Mouse (Mus musculus): ENCODE data around the gene Zscan20. TPM values are rescaled to one million over a fixed set of nuclear protein-coding genes. Genes with fewer than 3 reads are reported as not detected.
"Not testable (repeated sequence)": the region's sequence is repeated elsewhere in the genome, so short reads cannot be mapped to it uniquely, and the experiment has no call there.

Gene Zscan20
- total and polyA plus RNA-seq, 3 experiments: 3.2 to 6.3 (median 6.1) TPM

- H3K36me3 ChIP-seq (replicated peaks): no peaks in the 10 kb centered on the region
- H3K9me3 ChIP-seq (replicated peaks): peaks cover 13% of the 10 kb centered on the region
- H3K4me1 ChIP-seq (ENCODE audit: insufficient read depth, low read depth, low read length): no peaks in the 10 kb centered on the region
- no peak for TF ChIP-seq POLR2AphosphoS5 (IDR thresholded peaks at IDR 0.05; ENCODE audit: insufficient replicate concordance, low read depth, low read length)
- H3K27me3 ChIP-seq (ENCODE audit: insufficient read depth, low read length): no peaks in the 10 kb centered on the region
- H3K4me3 ChIP-seq (ENCODE audit: low read depth, low read length): no peak overlapping the region
- no peak for ATAC-seq (ENCODE audit: extremely low read depth, insufficient number of reproducible peaks, low FRiP score, poor library complexity, severe bottlenecking)
- DNase-seq (ENCODE audit: low spot score): no peak
Observed at GRCm38 (mm10) chr4:128575811-128576210, 34.1 kb downstream of the Zscan20 start.

DNA sequence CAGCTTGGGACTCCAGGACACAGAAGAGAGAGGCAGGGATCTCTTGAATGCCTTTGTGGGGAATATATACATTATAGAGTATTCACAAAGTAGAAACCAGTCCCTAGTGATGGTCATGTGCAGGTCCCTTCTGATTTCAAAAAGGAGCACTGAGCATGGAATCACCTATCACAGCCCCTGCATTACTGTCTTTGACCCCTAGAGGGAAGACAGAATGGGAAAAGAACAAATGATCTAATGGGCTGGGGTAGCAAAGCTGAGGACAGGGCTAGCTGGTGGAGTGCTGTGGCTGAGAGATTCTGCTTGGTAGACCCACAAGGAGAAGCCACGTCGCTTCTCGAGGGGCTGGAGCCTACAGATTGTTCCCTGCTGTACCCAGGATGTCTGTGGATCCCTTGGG lies 49.6 kb downstream of the Zscan20 start:
- ATAC-seq (ENCODE audit: extremely low read depth, insufficient number of reproducible peaks, low FRiP score, poor library complexity, severe bottlenecking) (no peak), DNase-seq (ENCODE audit: low spot score) (no peak)
- H3K36me3 ChIP-seq (replicated peaks): no peaks in the 10 kb centered on the region
- no peak overlapping the region for H3K4me3 ChIP-seq (ENCODE audit: low read depth, low read length)
- TF ChIP-seq TAL1 (conservative IDR thresholded peaks at IDR 0.05; ENCODE audit: low read depth, low read length) (no peak), CTCF (IDR thresholded peaks at IDR 0.05; ENCODE audit: low read depth, low read length) (no peak), GATA2 (IDR thresholded peaks at IDR 0.05; ENCODE audit: borderline replicate concordance, low read depth, low read length) (no peak), GATA1 (IDR thresholded peaks at IDR 0.05; ENCODE audit: borderline replicate concordance, low read length) (no peak)
- H3K9me3 ChIP-seq (replicated peaks): peaks cover 62% of the 10 kb centered on the region
- H3K4me1 ChIP-seq (ENCODE audit: insufficient read depth, low read depth, low read length): no peaks in the 10 kb centered on the region
- H3K27me3 ChIP-seq (ENCODE audit: insufficient read depth, low read length): no peaks in the 10 kb centered on the region

- H3K9me3 ChIP-seq (replicated peaks): peaks cover 64% of the 10 kb centered on the region
Observed at GRCm38 (mm10) chr4:128554198-128554597, 55.7 kb downstream of the Zscan20 start.

DNA sequence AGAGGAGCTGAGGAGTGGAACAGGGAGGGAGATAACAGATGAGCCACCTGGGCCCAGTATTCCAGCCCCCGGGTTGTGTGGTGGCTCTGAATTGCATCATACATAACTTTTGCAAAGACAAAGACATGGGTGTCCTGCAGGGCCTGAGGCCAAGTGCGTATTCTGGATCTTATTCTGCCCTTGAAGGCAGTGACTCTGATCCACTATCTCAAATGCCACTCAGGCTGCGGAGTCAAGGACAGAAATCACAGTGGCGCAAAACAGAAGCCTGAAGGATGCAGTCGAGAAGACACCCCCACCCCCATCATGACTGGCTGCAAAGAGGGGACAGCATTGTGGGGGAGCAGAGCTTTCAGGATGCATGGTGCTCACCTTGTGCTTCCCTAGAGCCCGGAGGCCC lies 59.1 kb downstream of the Zscan20 start:
- ATAC-seq (ENCODE audit: extremely low read depth, insufficient number of reproducible peaks, low FRiP score, poor library complexity, severe bottlenecking): no peak
- DNase-seq (ENCODE audit: low spot score): no peak
- Histone ChIP-seq H3K4me1 (ENCODE audit: insufficient read depth, low read depth, low read length) (no peaks in the 10 kb centered on the region), H3K4me3 (ENCODE audit: low read depth, low read length) (no peak overlapping the region), H3K9me3 (replicated peaks) (peaks cover 71% of the 10 kb centered on the region), H3K36me3 (replicated peaks) (no peaks in the 10 kb centered on the region), H3K27me3 (ENCODE audit: insufficient read depth, low read length) (no peaks in the 10 kb centered on the region)
- TF ChIP-seq POLR2AphosphoS5 (IDR thresholded peaks at IDR 0.05; ENCODE audit: insufficient replicate concordance, low read depth, low read length) (no peak), TAL1 (conservative IDR thresholded peaks at IDR 0.05; ENCODE audit: low read depth, low read length) (no peak), GATA1 (IDR thresholded peaks at IDR 0.05; ENCODE audit: borderline replicate concordance, low read length) (no peak), CTCF (IDR thresholded peaks at IDR 0.05; ENCODE audit: low read depth, low read length) (no peak), GATA2 (IDR thresholded peaks at IDR 0.05; ENCODE audit: borderline replicate concordance, low read depth, low read length) (no peak)

More at GRCm38 (mm10) chr4:128554198-128554597, 55.7 kb downstream of the Zscan20 start:
- TF ChIP-seq POLR2AphosphoS5 (IDR thresholded peaks at IDR 0.05; ENCODE audit: insufficient replicate concordance, low read depth, low read length) (no peak), CTCF (IDR thresholded peaks at IDR 0.05; ENCODE audit: low read depth, low read length) (no peak), TAL1 (conservative IDR thresholded peaks at IDR 0.05; ENCODE audit: low read depth, low read length) (no peak), GATA2 (IDR thresholded peaks at IDR 0.05; ENCODE audit: borderline replicate concordance, low read depth, low read length) (no peak), GATA1 (IDR thresholded peaks at IDR 0.05; ENCODE audit: borderline replicate concordance, low read length) (no peak)
- Histone ChIP-seq H3K4me1 (ENCODE audit: insufficient read depth, low read depth, low read length) (no peaks in the 10 kb centered on the region), H3K36me3 (replicated peaks) (no peaks in the 10 kb centered on the region), H3K4me3 (ENCODE audit: low read depth, low read length) (no peak overlapping the region), H3K27me3 (ENCODE audit: insufficient read depth, low read length) (no peaks in the 10 kb centered on the region)
- ATAC-seq (ENCODE audit: extremely low read depth, insufficient number of reproducible peaks, low FRiP score, poor library complexity, severe bottlenecking) (no peak), DNase-seq (ENCODE audit: low spot score) (no peak)

GRCm38 (mm10) chr4:128543956-128544486 lies 65.9 kb downstream of the Zscan20 start:
- H3K4me3 ChIP-seq (ENCODE audit: low read depth, low read length); H3K27me3 ChIP-seq (ENCODE audit: insufficient read depth, low read length); DNase-seq (ENCODE audit: low spot score); H3K36me3 ChIP-seq (replicated peaks); ATAC-seq (ENCODE audit: extremely low read depth, insufficient number of reproducible peaks, low FRiP score, poor library complexity, severe bottlenecking); H3K4me1 ChIP-seq (ENCODE audit: insufficient read depth, low read depth, low read length): not testable (repeated sequence)
- H3K9me3 ChIP-seq (replicated peaks): peaks cover 61% of the 10 kb centered on the region

- H3K9me3 ChIP-seq (replicated peaks): peaks cover 61% of the 10 kb centered on the region
- H3K36me3 ChIP-seq (replicated peaks): no peaks in the 10 kb centered on the region
- ATAC-seq (ENCODE audit: extremely low read depth, insufficient number of reproducible peaks, low FRiP score, poor library complexity, severe bottlenecking): no peak
- TF ChIP-seq TAL1 (conservative IDR thresholded peaks at IDR 0.05; ENCODE audit: low read depth, low read length) (no peak), CTCF (IDR thresholded peaks at IDR 0.05; ENCODE audit: low read depth, low read length) (no peak), GATA1 (IDR thresholded peaks at IDR 0.05; ENCODE audit: borderline replicate concordance, low read length) (no peak), GATA2 (IDR thresholded peaks at IDR 0.05; ENCODE audit: borderline replicate concordance, low read depth, low read length) (no peak), POLR2AphosphoS5 (IDR thresholded peaks at IDR 0.05; ENCODE audit: insufficient replicate concordance, low read depth, low read length) (no peak)
- no peak overlapping the region for H3K4me3 ChIP-seq (ENCODE audit: low read depth, low read length)
- H3K4me1 ChIP-seq (ENCODE audit: insufficient read depth, low read depth, low read length): no peaks in the 10 kb centered on the region
- H3K27me3 ChIP-seq (ENCODE audit: insufficient read depth, low read length): no peaks in the 10 kb centered on the region
- DNase-seq (ENCODE audit: low spot score): no peak
Observed at GRCm38 (mm10) chr4:128543378-128543777, 66.5 kb downstream of the Zscan20 start.

Other genes starting within 250 kb of the Zscan20 start
- not detected in 2 replicates for gene Tlr12, start 8.5 kb upstream of the Zscan20 start, total RNA-seq (2014; fragmentation: Nextera tagmentation)
- 0.12 TPM in 1 of 2 replicates, not detected in the other for gene Tlr12, start 8.5 kb upstream of the Zscan20 start, total RNA-seq (2017)
- gene Tlr12, start 8.5 kb upstream of the Zscan20 start, polyA plus RNA-seq (2012): not detected in 2 replicates
- 58.8 and 63.5 TPM in 2 replicates for gene Phc2, start 44.6 kb upstream of the Zscan20 start, total RNA-seq (2014; fragmentation: Nextera tagmentation)
- 16.2 and 17.5 TPM in 2 replicates for gene Phc2, start 44.6 kb upstream of the Zscan20 start, total RNA-seq (2017)
- gene Phc2, start 44.6 kb upstream of the Zscan20 start, polyA plus RNA-seq (2012): 121 and 131 TPM in 2 replicates
- not detected in 2 replicates for gene A3galt2, start 145.3 kb upstream of the Zscan20 start, total RNA-seq (2014; fragmentation: Nextera tagmentation)
- gene A3galt2, start 145.3 kb upstream of the Zscan20 start, total RNA-seq (2017): 0.12 and 0.16 TPM in 2 replicates
- not detected in 2 replicates for gene A3galt2, start 145.3 kb upstream of the Zscan20 start, polyA plus RNA-seq (2012)
- gene Zfp362, start 195.9 kb upstream of the Zscan20 start, total RNA-seq (2014; fragmentation: Nextera tagmentation): 26.6 and 39.5 TPM in 2 replicates
- gene Zfp362, start 195.9 kb upstream of the Zscan20 start, total RNA-seq (2017): 1.6 and 2.2 TPM in 2 replicates
- 70.0 and 73.8 TPM in 2 replicates for gene Zfp362, start 195.9 kb upstream of the Zscan20 start, polyA plus RNA-seq (2012)